Mouse (Mus musculus): Measurements from ENCODE around the gene Meiob.
A peak's percentile ranks its signal among the peaks of the same experiment; 100 is the strongest.

The Meiob gene

DNA sequence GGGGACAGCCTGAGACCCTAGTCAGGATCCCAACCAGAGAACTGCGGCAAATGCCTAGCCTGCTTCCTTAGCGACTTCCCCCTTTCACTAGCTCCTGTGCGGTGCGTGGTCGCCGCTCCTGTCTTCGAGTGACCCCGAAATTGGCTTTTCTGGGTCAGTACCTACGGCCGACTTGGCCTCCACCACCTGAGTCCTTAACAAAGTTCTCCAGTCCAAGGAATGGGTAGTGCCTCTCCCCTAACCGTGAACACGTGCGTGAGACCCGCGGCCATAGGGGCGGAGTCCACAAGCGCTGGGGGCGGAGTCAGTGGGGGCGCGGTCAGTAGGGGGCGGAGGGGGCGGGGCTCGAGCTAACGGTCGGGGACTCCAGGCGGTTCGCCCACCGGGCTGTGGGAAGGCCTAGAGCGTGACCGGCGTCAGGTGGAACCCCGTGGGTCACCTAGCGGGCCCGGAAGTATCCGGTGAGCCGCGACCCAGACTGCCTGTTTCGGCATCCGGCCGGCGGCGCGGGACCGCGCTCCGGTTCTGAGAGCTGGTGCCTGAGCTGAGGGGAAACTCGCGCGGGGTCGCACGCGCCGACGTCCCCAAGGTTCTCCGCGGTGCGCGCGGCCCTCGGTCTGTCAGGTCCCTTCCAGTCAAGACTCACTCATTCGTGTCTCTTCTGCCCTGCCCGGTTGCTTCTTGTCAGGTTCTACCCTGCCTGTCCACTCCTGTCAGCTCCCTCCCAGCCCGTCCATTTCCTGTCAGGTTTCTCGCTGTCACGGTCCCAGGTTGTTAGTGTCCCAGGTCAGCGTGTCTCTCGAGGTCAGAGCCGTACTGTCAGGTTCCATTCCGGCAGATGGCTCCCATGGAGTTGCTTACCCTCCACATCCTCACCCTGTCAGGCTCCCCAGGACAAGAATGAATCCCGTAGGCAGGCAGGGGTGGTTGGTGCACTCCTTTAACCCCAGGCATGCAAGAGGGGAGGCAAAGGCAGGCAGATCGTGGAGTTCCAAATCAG lies at the start of gene Meiob:
Meiob (plus strand) TSS at position 338 of the 1,000 bp plus-strand sequence.
- DNase-seq (ENCODE audit: low read depth in 2 of 2, low spot score in 2 of 2): peak; percentile 35 to 44

GRCm38 (mm10) chr17:24757394-24757793 lies 46.7 kb upstream of the Meiob start:
- no peak for DNase-seq (ENCODE audit: low read depth in 2 of 2, low spot score in 2 of 2)

GRCm38 (mm10) chr17:24761121-24761520 lies 43.0 kb upstream of the Meiob start:
- no peak for DNase-seq (ENCODE audit: low read depth in 2 of 2, low spot score in 2 of 2)

DNA sequence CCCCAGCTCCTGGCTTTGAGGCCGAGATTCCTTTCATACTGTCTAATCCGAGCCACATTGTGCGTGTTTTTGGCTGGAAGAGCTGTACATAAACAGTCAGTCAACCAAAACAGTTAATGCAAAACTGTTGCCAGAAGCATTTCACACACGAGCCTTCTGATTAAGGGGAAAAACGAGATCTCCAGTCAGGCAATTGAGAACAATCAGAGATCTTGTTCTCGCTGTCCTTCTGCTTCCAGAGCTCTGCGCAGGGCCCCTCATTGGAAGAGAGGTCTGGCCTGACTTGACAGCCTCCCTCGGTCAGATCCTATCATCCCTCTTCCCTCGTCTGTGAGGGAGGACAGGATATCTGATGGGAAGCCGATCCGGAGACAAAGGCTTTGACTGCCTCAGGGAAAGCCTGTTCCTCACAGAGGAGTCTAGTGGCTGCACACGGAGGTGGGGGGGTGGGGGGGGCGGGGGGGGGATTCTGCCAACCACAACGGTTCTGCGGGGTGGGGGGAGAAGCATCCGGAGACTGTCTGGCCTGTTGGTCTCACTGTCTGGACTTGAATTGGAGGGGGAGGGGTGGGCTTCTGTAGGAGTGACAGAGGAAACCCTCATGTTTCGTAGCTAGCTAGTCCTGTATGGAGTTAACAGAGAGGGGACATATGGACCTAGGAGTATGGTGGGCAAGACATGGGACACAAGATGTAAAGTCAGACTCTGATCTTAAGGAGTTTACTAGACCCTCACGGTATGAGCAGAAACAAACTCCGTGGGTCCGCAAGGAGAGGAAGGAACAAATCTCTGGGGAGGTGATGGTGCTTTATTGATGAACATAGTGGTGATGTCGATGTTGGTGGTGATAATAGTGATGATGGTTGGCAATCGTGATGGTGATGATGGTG lies 38.8 kb upstream of the Meiob start:
- no peak for DNase-seq (ENCODE audit: low read depth in 2 of 2, low spot score in 2 of 2)

- DNase-seq (ENCODE audit: low read depth in 2 of 2, low spot score in 2 of 2): no peak
These were observed 37.7 kb upstream of the Meiob start for GRCm38 (mm10) chr17:24766266-24766875.

- DNase-seq (ENCODE audit: low read depth in 2 of 2, low spot score in 2 of 2): no peak
These were observed 34.9 kb upstream of the Meiob start for GRCm38 (mm10) chr17:24769146-24769545.

DNA sequence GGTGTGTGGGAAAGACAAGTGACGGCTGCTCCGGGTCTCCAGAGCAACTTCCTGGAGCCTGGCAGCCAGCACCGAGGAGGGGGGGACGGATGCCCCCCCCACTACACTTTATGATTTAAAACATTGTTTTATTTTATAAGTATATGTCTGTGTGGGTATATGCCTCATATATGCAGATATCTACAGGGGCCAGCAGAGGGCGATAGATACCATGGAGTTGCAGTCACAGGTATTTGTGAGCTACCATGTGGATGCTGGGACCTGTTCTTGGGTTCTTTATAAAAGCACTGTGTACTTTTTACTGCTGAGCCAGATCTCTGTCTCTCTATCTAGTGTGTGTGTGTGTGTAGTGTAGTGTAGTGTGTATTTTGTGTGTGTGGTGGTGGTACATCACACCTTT lies 30.8 kb upstream of the Meiob start:
- no peak for DNase-seq (ENCODE audit: low read depth in 2 of 2, low spot score in 2 of 2)

DNA sequence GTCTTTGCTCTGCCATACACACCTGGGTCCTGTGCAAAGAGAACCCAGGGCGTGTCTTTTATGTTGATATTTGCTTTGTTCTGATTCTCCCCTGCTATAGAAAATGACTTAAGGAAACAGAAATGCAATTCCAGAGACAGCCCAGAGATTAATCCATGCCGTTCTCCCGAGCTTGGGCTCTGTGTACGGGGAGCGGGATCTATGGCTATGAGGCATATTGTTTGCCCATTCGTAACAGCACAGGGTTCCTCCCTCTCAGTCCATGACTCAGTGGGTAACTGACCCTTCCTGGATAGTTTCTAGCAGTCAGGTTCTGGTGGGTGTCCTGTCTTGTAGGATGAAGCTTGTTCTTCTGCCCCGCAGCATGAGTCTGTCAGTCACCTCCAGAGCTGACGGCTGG lies 28.9 kb upstream of the Meiob start:
- DNase-seq (ENCODE audit: low read depth in 2 of 2, low spot score in 2 of 2): no peak

- DNase-seq (ENCODE audit: low read depth in 2 of 2, low spot score in 2 of 2): no peak
These were observed 27.0 kb upstream of the Meiob start for GRCm38 (mm10) chr17:24777073-24777472.

GRCm38 (mm10) chr17:24780821-24781220 lies 23.3 kb upstream of the Meiob start:
- no peak for DNase-seq (ENCODE audit: low read depth in 2 of 2, low spot score in 2 of 2)

GRCm38 (mm10) chr17:24792190-24792589 lies 11.9 kb upstream of the Meiob start:
- DNase-seq (ENCODE audit: low read depth in 2 of 2, low spot score in 2 of 2): no peak

- no peak for DNase-seq (ENCODE audit: low read depth in 2 of 2, low spot score in 2 of 2)
These were observed 9.3 kb upstream of the Meiob start for GRCm38 (mm10) chr17:24794791-24795190.

DNA sequence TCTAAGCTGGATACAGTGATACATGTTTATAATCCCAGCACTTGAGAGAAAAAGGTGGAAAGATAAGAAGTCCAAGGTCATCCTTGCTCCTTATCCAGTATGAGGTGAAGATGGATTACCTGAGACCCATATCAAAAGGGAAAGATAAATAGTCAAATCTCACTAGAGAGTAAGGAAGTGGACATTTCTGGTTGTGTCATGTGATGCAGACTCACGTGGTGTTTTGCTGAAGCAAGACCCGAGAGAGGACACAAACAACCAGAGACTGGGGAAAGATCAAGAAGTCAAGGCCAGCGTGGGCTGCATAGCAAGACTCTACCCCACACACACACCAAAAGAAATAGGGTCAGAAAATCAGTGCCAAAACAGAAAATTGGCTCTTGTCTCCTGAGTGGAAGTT lies 7.1 kb upstream of the Meiob start:
- no peak for DNase-seq (ENCODE audit: low read depth in 2 of 2, low spot score in 2 of 2)

DNA sequence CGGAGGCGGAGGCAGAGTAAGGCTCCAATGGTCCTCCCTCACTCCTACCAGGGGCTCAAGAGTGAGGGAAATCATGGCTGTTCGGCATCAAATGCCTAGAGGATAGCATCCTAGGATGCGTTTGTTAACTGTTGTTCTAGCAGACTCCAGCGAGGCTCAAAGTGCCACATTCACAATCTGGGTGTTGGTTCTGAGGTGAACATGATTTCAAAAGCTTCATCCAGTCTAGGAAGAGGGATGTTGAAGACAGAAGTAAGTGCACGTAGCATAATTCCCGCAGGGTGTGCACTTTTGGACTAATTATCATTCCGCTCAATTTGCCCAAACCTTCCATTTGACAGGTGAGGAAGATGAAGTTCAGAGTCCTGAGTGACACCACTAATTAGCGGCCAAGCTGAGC lies 5.9 kb upstream of the Meiob start:
- DNase-seq (ENCODE audit: low read depth in 2 of 2, low spot score in 2 of 2): no peak

GRCm38 (mm10) chr17:24799476-24799875 lies 4.6 kb upstream of the Meiob start:
- no peak for DNase-seq (ENCODE audit: low read depth in 2 of 2, low spot score in 2 of 2)

- DNase-seq (ENCODE audit: low read depth in 2 of 2, low spot score in 2 of 2): no peak
These were observed 3.6 kb upstream of the Meiob start for GRCm38 (mm10) chr17:24800524-24800923.

DNA sequence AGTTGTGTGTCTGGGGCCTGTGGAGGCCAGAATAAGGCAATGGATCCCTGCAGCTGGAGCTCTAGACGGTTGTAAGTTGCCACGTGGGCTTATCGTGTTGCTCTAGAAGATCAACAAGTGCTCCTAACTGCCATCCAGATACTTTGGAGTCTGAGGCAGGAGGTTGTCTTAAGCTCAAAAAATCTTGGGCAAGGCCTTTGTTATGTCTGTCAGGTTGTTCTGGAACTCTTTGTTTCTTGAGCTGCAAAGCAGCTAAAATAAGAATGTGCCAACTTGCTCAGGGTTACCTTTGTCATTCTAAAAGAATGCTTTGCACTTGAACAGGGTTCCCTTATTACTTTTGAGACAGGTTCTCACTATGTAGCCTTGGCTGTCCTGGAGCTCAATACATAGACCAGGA lies 7.1 kb downstream of the Meiob start:
- no peak for DNase-seq (ENCODE audit: low read depth in 2 of 2, low spot score in 2 of 2)

DNA sequence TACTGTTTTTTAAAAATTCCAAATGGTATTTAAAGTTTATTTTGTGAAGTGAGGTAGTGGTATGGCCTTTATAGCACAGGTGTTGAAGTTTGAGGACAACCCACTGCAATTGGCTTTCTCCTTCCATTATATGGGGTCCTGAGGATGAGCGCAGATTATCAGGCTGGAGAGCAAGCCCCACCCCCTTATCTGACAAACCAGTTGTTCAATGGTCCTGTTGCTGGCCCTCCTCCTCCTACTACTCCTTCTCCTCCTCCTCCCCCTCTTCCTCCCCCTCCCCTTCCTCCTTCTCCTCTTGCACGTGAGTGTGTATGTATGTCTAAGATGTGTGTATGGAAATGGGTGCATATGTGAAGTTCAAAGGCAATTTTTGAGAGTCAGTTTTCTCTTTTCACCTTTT lies 8.1 kb downstream of the Meiob start:
- DNase-seq (ENCODE audit: low read depth in 2 of 2, low spot score in 2 of 2): no peak

DNA sequence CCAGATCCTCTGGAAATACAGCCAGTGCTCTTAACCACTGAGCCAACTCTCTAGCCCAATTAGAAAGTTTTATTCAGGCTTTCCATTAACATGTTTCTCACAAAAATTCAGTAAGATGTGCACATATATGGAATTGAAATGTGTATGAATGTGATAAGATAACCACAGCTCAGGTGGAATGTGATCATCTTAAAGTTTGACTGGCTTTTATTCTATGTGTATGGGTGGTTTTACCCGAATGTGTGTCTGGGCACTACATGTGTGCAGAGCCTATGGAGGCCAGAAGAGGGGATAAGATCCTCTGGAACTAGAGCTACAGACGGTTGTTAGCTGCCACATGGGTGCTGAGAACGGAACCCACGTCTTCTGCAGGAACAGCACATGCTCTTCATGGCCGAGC lies 11.2 kb downstream of the Meiob start:
- no peak for DNase-seq (ENCODE audit: low read depth in 2 of 2, low spot score in 2 of 2)

DNA sequence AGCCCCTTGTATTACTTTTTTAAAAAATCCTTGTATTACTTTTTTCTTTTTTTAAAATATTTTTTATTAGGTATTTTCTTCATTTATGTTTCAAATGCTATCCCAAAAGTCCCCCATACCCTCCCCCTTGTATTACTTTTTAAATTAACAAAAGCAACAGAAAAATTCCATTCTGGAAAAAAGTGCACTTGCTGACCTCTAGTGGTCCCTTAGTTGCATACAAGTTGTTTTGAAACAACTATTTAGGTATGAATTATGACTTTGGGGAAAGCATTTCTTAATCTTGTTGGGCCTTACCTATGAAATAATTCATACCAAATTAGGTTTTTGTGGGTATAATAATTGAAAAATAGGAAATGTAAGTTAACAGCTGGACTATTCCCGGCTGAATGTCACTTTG lies 13.4 kb downstream of the Meiob start:
- DNase-seq (ENCODE audit: low read depth in 2 of 2, low spot score in 2 of 2): no peak

DNA sequence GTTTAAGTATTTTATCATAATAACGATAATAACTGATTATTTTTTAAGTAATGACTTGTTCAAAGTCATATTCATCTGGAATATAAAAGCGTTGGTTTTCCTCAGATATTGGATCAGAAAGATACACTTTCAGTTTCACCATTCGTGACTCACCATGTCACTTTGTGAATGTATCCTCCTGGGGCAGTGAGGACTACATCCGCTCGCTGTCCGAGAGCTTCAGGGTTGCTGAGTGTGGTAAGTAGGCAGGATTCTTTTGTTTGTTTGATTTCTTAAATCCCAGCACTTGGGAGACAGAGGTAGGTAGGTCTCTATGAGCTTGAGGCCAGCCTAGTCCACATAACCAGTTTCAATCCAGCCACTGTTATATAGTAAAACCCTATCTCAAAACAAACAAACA lies 14.1 kb downstream of the Meiob start:
- DNase-seq (ENCODE audit: low read depth in 2 of 2, low spot score in 2 of 2): no peak

Data from CD8-positive naive resting alpha-beta T cell, adult 2 months (primary cell).